Mouse (Mus musculus) granulocyte monocyte progenitor cell, adult 5-6 weeks (primary cell): ENCODE data around the gene Chgb. TPM values are rescaled to one million over a fixed set of nuclear protein-coding genes. Genes with fewer than 3 reads are reported as not detected.

ENCODE experiments used
- ATAC-seq: replicated peaks from 2 replicates; pipeline ENCODE4 v1.8.0; 2016; ENCODE audit warnings: mild to moderate bottlenecking, moderate TSS enrichment, inconsistent platforms; ENCODE audit not compliant: poor library complexity, severe bottlenecking
- total RNA-seq, 2 experiments: library from RNA; stranded (forward) in 1 of 2; stranded (reverse) in 1 of 2; fragments of 200-712, 200-1000 nt in 1 of 2; fragments of >200 nt in 1 of 2; fragmentation: Nextera tagmentation in 1 of 2; gene quantifications; 2 replicates each; pipeline ENCODE4 v1.2.3; 2014 to 2017

The Chgb gene
- total RNA-seq, 2 experiments from 2014 or later: not detected

GRCm38 (mm10) chr2:132815608-132816314 lies 34.7 kb downstream of the Chgb start, which contains the start of the genes Trmt6 and Mcm8:
Gene Trmt6 (minus strand): TSS chr2:132816055.
Gene Mcm8 (plus strand): TSS chr2:132816141.
- peak; percentile 97 for ATAC-seq

- ATAC-seq: no peak
These were observed 60.0 kb downstream of the Chgb start for GRCm38 (mm10) chr2:132841071-132841470.

Other genes with a start within 250 kb of the Chgb start
- gene Gpcpd1, start 193.5 kb upstream of the Chgb start, total RNA-seq (2014; fragmentation: Nextera tagmentation): 19.9 and 26.1 TPM in 2 replicates
- 24.4 and 24.5 TPM in 2 replicates for gene Gpcpd1, start 193.5 kb upstream of the Chgb start, total RNA-seq (2017)
- gene Shld1, start 94.3 kb upstream of the Chgb start, total RNA-seq (2014; fragmentation: Nextera tagmentation): 5.2 and 7.5 TPM in 2 replicates
- gene Shld1, start 94.3 kb upstream of the Chgb start, total RNA-seq (2017): 10.3 and 11.0 TPM in 2 replicates
- gene Trmt6, start 34.8 kb downstream of the Chgb start, total RNA-seq (2014; fragmentation: Nextera tagmentation): 38.4 and 40.4 TPM in 2 replicates
- gene Trmt6, start 34.8 kb downstream of the Chgb start, total RNA-seq (2017): 47.0 and 55.2 TPM in 2 replicates
- 13.5 and 14.7 TPM in 2 replicates for gene Mcm8, start 34.9 kb downstream of the Chgb start, total RNA-seq (2014; fragmentation: Nextera tagmentation)
- 17.0 and 19.9 TPM in 2 replicates for gene Mcm8, start 34.9 kb downstream of the Chgb start, total RNA-seq (2017)
- gene Crls1, start 65.4 kb downstream of the Chgb start, total RNA-seq (2014; fragmentation: Nextera tagmentation): 26.1 and 28.8 TPM in 2 replicates
- 33.0 and 42.3 TPM in 2 replicates for gene Crls1, start 65.4 kb downstream of the Chgb start, total RNA-seq (2017)
- gene Lrrn4, start 99.6 kb downstream of the Chgb start, total RNA-seq (2014; fragmentation: Nextera tagmentation): not detected in 2 replicates
- 0.09 and 0.10 TPM in 2 replicates for gene Lrrn4, start 99.6 kb downstream of the Chgb start, total RNA-seq (2017)
- gene Fermt1, start 164.6 kb downstream of the Chgb start, total RNA-seq (2014; fragmentation: Nextera tagmentation): not detected in 2 replicates
- not detected in 2 replicates for gene Fermt1, start 164.6 kb downstream of the Chgb start, total RNA-seq (2017)